ENCODE assay signal across 17 mouse cellular contexts in the genomic region with DNA sequence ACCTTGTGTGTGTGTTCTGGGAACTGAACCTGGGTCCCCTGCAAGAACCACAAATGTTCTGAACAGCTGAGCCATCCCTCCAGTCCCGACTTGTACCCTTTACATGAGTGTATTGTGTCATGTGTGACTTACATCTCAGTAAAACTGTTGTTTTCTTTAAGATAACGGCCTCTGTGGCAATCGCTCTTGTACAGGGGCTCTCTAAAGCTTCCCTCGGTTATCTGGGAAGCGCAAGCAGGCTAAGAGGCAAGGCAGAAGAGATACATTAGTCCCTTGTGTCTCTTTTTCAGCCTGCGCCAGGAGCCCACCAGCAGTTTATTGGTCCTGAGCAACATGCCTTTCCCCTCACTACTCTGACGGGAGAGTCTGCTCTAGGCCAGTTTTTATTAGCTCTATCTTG.
"Had no signal": no experiment of that assay in that cellular context is flagged by ENCODE, and none has a peak within 500 bp of the region (broad histone marks: within the 10 kb centered on the region; RNA-seq: fewer than 3 reads in every experiment).

No protein-coding gene starts in this region.

- H3K4me2 ChIP-seq: lung, embryonic 15.5 days; midbrain, embryonic 11.5 days; midbrain, embryonic 13.5 days; midbrain, embryonic 15.5 days; neural tube, embryonic 12.5 days; stomach, embryonic 15.5 days had no signal

- H3K4me1 ChIP-seq: lung, embryonic 15.5 days; midbrain, embryonic 13.5 days; midbrain, embryonic 15.5 days; neural tube, embryonic 12.5 days; stomach, embryonic 15.5 days had no signal

- H3K9ac ChIP-seq: lung, embryonic 15.5 days; midbrain, embryonic 13.5 days; midbrain, embryonic 15.5 days; neural tube, embryonic 12.5 days; stomach, embryonic 15.5 days had no signal

- ATAC-seq: lung, postnatal 0 days; midbrain, embryonic 13.5 days; midbrain, embryonic 15.5 days had no signal

- DNase-seq: lung, adult 2 months; lung, postnatal 14 days; lung, postnatal 36 days; right cerebral cortex, postnatal 14 days; thymus, adult 2 months; thymus, postnatal 25 days; thymus, postnatal 4 days had no signal

- H3K4me3 ChIP-seq: lung, embryonic 15.5 days; megakaryocyte, embryonic 14.5 days; midbrain, embryonic 13.5 days; midbrain, embryonic 15.5 days; neural tube, embryonic 12.5 days; stomach, embryonic 15.5 days had no signal

- H3K27ac ChIP-seq: lung, embryonic 15.5 days; macrophage; midbrain, embryonic 13.5 days; midbrain, embryonic 15.5 days; neural tube, embryonic 12.5 days; stomach, embryonic 15.5 days; stomach, postnatal 0 days had no signal

- H3K9me3 ChIP-seq: lung, embryonic 15.5 days; midbrain, embryonic 13.5 days; midbrain, embryonic 15.5 days; neural tube, embryonic 12.5 days; stomach, embryonic 15.5 days had no signal

- H3K36me3 ChIP-seq: lung, embryonic 15.5 days; midbrain, embryonic 13.5 days; midbrain, embryonic 15.5 days; neural tube, embryonic 12.5 days; stomach, embryonic 15.5 days had no signal

- H3K27me3 ChIP-seq: lung, embryonic 15.5 days; megakaryocyte, embryonic 14.5 days; midbrain, embryonic 13.5 days; midbrain, embryonic 15.5 days; neural tube, embryonic 12.5 days; stomach, embryonic 15.5 days had no signal
